Mouse (Mus musculus): ENCODE measurements at regions not wholly inside any gene's neighbourhood (a gene's known extent, or its start where the extent isn't known, plus 50 kb on each side); places are given as distances from the start of the nearest gene placed in this dataset.
"Not testable (repeated sequence)": the region's sequence is repeated elsewhere in the genome, so short reads cannot be mapped to it uniquely, and the experiment has no call there.

GRCm38 (mm10) chr4:7913191-7913590 is 325.6 kb downstream of the Car8 start:
- DNase-seq = no peak

GRCm38 (mm10) chr4:7912675-7913074 is 326.2 kb downstream of the Car8 start:
- DNase-seq = no peak

- no peak for DNase-seq
These were observed 335.7 kb downstream of the Car8 start for GRCm38 (mm10) chr4:7903130-7903529.

- DNase-seq = no peak
These were observed 343.9 kb downstream of the Car8 start for GRCm38 (mm10) chr4:7894914-7895313.

GRCm38 (mm10) chr4:7891128-7891527 is 347.7 kb downstream of the Car8 start:
- DNase-seq = peak; percentile 24 to 29

GRCm38 (mm10) chr4:7854518-7854917 is 384.3 kb downstream of the Car8 start:
- DNase-seq = no peak

- peak; percentile 45 to 46 for DNase-seq
These were observed 385.6 kb downstream of the Car8 start for GRCm38 (mm10) chr4:7853121-7853782.

- no peak for DNase-seq
These were observed 386.7 kb downstream of the Car8 start for GRCm38 (mm10) chr4:7852006-7852615.

- DNase-seq = no peak
These were observed 391.4 kb downstream of the Car8 start for GRCm38 (mm10) chr4:7847411-7847810.

GRCm38 (mm10) chr4:7829126-7829525 is 409.7 kb downstream of the Car8 start:
- no peak for DNase-seq

- DNase-seq = no peak
These were observed 419.0 kb downstream of the Car8 start for GRCm38 (mm10) chr4:7819847-7820246.

- DNase-seq = not testable (repeated sequence)
These were observed 461.1 kb downstream of the Car8 start for GRCm38 (mm10) chr4:7777761-7778160.

- no peak for DNase-seq
These were observed 483.4 kb downstream of the Car8 start for GRCm38 (mm10) chr4:7755473-7755872.

GRCm38 (mm10) chr4:7753931-7754330 is 484.9 kb downstream of the Car8 start:
- DNase-seq = no peak

GRCm38 (mm10) chr4:7751208-7751607 is 487.6 kb downstream of the Car8 start:
- DNase-seq = no peak

- no peak for DNase-seq
These were observed 515.9 kb downstream of the Car8 start for GRCm38 (mm10) chr4:7722893-7723292.

- DNase-seq = no peak
These were observed 550.3 kb downstream of the Car8 start for GRCm38 (mm10) chr4:7688516-7688915.

- DNase-seq = no peak
These were observed 551.6 kb downstream of the Car8 start for GRCm38 (mm10) chr4:7687231-7687630.

GRCm38 (mm10) chr4:7670795-7671105 is 568.1 kb downstream of the Car8 start:
- DNase-seq = no peak

GRCm38 (mm10) chr4:7669992-7670794 is 568.6 kb downstream of the Car8 start:
- DNase-seq = no peak

GRCm38 (mm10) chr4:7666935-7667594 is 571.8 kb downstream of the Car8 start:
- DNase-seq = no peak

GRCm38 (mm10) chr4:7642878-7643590 is 595.8 kb downstream of the Car8 start:
- DNase-seq = no peak
